Mouse (Mus musculus) G1E (cell line): ENCODE data around the gene Fam83f.

ENCODE experiments used
- CTCF ChIP-seq: IDR thresholded peaks from 2 replicates; pipeline ENCODE4 v1.5.1; 2012; ENCODE audit warnings: low read depth, low read length, inconsistent platforms, mixed read lengths
- GATA1 ChIP-seq: IDR thresholded peaks from 2 replicates; pipeline ENCODE4 v1.6.1; 2012; ENCODE audit warnings: borderline replicate concordance, low read length, inconsistent platforms, mixed read lengths
- TAL1 ChIP-seq: conservative IDR thresholded peaks from 2 replicates; pipeline ENCODE4 v1.6.1; 2012; ENCODE audit warnings: low read depth, low read length, inconsistent platforms, mixed read lengths

- TF ChIP-seq CTCF (no peak), TAL1 (peak; percentile 74), GATA1 (no peak)
Observed at GRCm38 (mm10) chr15:80623171-80623837, 48.3 kb upstream of the Fam83f start.
